Mouse (Mus musculus) megakaryocyte-erythroid progenitor cell, adult 5-6 weeks (primary cell): ENCODE results near the gene Snta1. TPM values are rescaled to one million over a fixed set of nuclear protein-coding genes. Genes with fewer than 3 reads are reported as not detected.
A peak's percentile ranks its signal among the peaks of the same experiment; 100 is the strongest.

Source experiments
- ATAC-seq: replicated peaks from 2 replicates; pipeline ENCODE4 v1.8.0; 2016; ENCODE audit warnings: mild to moderate bottlenecking, inconsistent platforms; ENCODE audit not compliant: severe bottlenecking, poor library complexity, low FRiP score, low TSS enrichment
- total RNA-seq, 2 experiments: library from RNA; stranded (forward) in 1 of 2; stranded (reverse) in 1 of 2; fragments of 200-1000, 215-1000 nt in 1 of 2; fragments of >200 nt in 1 of 2; fragmentation: Nextera tagmentation in 1 of 2; gene quantifications; 2 replicates each; pipeline ENCODE4 v1.2.3; 2014 to 2017

The Snta1 gene
- total RNA-seq (2014; fragmentation: Nextera tagmentation) (0.27 and 1.5 TPM in 2 replicates), total RNA-seq (2017) (0.76 TPM in 1 of 2 replicates, not detected in the other)

DNA sequence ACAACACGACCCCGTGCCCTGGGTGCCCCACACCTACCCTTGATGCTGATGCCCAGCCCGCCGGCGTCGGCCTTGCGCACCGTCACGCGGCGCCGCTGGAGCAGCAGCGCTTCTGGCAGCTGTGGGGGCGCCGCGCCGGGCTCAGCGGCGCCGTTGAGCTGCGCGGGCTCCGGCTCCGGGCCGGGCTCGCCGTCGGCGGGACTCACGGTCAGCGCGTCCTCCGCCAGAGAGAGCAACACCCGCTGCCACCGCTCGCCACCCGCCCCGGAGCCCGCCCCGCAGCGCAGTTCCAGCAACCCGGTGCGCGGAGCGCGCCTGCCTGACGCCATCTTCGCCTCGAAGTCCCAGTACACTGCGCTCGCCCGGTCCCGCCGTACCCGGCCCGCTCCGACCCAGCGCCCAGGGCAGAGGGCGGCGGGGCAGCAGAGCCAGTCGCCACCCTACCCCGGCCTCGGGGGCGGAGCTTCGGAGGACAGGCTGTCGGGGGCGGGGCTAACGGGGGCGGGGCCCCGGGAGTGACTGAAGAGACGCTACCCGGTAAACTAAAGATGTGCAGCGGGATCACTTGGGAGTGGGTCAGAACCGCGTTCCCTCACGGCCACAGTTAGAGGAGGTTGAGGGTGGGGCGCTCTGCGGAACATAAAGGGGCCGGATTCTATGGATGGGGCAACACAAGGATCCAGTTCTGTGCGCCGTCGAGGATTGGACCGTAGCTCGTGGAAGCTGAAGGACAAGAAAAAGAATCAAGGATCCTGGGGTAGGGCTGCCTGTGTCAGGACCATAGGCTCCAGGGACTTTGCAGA, at the start of gene Snta1:
Gene Snta1, minus strand, starts transcription at position 457 of the 803 bp plus-strand sequence.
- ATAC-seq: peak; percentile 83

GRCm38 (mm10) chr2:154456621-154457020, 48.7 kb upstream of the Snta1 start:
- ATAC-seq: no peak

DNA sequence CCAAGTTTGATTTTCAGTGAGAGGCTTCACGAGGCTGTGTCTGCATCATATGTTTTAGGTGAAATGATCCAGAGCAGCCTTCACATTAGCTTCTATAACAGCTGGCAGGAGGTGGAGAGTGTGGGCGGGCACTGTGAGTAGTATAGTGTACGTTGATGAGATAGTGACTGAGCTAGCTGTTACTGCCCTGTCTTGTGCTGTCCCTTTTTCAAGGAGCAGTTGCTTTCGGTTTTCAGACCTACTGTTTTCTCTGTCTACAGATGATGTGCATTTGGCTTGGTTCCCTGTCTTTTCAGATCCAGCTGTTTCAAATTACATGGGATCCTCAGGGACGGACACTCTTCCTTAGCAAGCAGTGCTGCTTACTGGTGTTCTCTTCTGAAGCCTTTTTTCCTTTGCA, 47.9 kb upstream of the Snta1 start:
- peak; percentile 79 for ATAC-seq

DNA sequence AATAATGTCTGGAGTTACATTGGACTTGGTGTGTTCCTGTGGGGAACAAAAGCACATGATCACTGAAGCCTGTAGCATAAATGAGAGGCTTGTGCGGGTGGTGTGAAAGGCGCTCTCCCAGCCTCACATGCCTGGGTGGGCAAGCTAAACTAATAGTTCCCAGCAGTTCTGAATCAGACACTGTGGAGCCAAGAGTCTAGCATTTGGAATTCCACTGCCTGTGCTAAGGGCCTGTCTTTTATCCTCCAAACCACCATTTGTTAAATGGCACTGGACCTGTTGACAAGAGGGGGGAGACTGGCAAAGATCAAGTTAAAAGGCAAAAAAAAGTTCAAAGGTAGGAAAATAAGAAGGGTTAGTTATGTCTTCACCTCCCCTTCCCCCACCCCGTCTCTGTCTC, 46.7 kb upstream of the Snta1 start:
- ATAC-seq: no peak

DNA sequence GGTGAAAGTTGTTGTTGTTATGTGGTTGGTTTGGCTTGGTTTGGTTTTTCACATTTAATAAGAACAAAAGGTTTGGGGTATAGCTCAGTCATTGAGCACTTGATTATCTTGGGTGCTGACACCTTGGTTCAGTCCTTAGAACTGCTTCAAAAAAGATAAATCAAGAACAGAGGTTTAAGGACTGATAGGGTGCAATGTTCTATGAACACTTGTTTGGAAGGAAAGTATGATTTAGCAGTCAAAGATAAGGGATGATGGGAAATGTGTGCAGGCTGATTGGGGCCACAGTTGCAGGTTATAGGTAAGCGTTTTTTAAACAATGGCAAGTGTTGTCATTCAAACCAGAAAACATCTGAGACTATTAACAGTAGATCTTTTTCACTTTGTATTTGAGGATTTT, 46.2 kb upstream of the Snta1 start:
- peak; percentile 79 for ATAC-seq

- ATAC-seq: no peak
These were observed 45.1 kb upstream of the Snta1 start for GRCm38 (mm10) chr2:154452951-154453350.

GRCm38 (mm10) chr2:154448633-154449032, 40.7 kb upstream of the Snta1 start:
- no peak for ATAC-seq

DNA sequence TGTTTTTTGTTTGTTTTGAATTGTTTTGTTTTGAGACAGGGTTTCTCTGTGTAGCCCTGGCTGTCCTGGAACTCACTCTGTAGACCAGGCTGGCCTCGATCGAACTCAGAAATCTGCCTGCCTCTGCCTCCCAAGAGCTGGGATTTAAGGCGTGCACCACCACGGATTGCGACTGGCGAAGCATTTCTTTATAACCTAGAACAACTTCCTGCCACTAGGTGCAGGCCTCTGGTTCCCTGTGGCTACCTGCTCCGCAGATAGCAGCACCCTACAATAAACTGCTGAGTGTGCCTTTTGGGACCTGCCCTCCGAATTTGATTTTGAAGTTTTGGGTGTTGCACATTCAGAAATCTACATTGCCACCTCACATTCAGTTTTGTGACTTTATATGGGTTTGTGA, 39.9 kb upstream of the Snta1 start:
- no peak for ATAC-seq

- no peak for ATAC-seq
These were observed 32.6 kb upstream of the Snta1 start for GRCm38 (mm10) chr2:154440453-154440852.

GRCm38 (mm10) chr2:154437191-154437527, 29.3 kb upstream of the Snta1 start:
- ATAC-seq: no peak

- ATAC-seq: peak; percentile 39
These were observed 28.7 kb upstream of the Snta1 start, which contains the start of gene Cbfa2t2 for GRCm38 (mm10) chr2:154436458-154437190. Cbfa2t2 (plus strand) TSS chr2:154436481.

- ATAC-seq: peak; percentile 98
These were observed 28.2 kb upstream of the Snta1 start for GRCm38 (mm10) chr2:154436076-154436457.

DNA sequence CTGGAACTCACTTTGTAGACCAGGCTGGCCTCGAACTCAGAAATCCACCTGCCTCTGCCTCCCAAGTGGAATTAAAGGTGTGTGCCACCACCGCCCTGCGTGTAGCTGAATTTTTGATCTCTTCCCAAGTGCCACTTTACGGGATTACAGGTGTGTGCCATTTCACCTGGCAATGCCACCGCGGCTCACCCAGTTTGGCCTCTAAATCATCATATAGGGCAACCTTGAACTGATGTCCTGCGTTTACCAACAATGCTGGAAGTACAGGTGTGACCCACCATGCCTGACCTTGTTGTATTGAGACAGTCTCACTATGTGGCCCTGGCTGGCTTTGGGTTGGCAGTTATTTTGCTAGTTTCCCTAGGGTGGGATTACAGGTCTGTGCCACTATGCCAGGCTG, 26.8 kb upstream of the Snta1 start:
- no peak for ATAC-seq

DNA sequence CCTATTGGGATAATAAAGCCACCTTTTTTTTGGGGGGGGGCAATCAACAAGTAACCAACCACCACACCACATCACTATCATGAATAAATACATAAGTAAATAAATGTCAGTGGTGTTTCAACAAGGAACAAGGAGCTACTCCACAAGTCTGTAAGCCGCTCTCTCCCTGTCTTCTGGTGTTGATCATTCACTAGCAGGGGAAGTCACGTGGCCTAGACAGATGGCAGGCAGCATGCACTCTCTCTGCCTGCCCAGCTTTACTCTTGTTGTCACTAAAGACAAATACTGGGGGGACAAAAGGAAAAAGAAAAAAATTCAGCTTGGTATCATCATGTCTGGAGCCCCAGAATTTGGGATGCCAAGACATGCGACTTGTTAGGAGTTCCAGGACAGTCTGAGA, 25.5 kb upstream of the Snta1 start:
- ATAC-seq: no peak

DNA sequence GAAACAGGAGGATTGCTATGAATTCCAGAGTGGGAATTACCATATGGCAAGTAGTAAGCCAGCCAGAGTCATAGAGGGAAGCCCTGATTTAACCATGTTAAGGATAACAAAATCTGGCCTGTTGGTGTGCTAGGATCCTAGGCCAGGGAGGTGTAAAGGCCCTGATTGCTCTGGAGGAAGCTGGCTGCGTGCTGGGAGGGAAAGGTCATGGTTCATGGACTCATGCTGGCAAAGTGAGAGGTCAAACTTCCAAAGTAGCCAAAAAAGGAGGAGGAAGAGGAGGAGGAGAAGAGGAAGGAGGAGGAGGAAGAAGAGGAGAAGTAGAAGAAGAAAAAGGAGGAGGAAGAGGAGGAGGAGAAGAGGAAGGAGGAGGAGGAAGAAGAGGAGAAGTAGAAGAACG, 24.8 kb upstream of the Snta1 start:
- no peak for ATAC-seq

DNA sequence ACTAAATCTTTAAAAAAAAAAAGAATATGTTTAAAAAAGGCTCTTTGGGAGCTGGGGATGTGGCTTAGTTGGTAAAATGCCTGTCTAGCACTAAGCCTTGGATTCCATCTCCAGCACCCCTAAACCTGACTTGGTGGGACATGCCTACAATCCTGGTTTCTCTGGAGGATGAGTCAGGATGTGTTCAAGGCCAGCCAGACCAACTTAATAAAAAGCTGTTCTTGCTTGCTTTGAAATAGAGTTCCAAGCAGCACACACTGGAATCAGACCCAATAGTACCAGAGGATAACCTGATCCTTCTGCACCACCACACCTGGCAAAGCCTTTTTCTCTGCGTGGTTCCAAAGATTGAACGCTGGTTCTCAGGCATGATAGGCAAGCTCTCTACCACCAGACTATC, 22.7 kb upstream of the Snta1 start:
- ATAC-seq: no peak

DNA sequence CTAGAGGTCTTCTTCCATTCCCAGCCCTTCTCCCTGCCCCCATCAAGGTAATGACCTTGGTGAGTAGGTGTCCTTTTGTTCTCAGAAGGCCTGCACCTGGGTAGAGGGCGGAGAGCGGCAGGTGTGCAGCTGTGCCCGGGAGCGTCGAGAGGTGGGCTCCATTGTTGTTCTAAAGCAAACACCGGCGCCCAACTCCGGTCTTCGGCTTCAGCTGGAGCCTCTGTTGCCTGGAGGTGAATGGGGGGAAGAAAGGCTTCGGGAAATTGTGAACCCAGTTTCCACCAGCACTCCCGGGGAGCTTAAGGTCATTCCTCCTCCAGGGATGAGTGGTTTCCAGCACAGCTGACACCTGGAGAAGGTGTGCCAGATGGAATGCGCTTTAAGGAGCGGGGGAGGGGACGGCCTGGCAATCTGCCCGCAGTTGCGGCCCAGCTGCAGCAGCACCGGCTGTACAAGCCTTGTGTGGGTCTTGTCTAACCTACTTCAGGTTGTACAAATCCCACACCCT, 20.0 kb upstream of the Snta1 start:
- no peak for ATAC-seq

DNA sequence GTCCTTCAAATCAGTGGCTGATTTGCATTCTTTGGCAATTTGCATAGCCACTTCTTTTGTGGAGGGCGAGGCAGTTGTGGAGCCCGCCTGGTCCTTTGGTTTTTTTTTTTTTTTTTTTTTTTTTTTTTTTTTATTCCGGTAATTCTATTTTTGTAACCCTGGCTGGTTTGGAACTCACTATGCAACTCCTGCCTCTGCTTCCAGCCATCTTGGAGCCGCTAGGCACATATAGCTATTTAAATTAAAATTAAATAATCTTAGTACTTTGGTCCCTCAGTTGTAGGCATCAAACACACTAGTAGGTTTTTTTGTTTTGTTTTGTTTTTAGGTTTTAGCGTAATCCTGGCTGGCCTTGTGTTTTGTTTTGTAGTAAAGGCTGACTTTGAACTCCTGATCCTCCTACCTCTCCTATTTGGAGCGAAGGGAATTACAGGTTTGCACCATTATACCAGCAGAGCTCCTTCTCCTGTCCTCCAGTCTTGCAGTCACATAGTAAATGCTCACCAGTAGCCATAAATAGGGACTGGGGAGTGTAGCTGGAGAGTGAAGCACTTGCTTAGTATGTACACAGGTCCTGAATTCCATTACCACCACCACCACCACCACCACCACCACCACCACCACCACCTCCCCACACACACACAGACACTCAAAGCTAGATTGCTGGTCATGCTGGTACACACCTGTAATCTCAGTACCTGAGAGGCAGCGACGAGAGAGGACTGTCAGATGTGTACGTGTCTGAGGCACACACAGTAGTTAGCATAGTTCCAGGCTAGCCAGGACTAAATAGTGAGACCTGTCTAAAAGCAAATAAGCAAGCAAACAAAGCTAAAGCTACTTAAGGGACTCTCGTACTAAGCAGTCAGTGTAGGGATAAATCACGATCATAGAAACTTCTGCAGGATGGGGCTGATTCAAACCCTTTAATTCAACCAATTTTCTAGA, 19.3 kb upstream of the Snta1 start:
- ATAC-seq: no peak

DNA sequence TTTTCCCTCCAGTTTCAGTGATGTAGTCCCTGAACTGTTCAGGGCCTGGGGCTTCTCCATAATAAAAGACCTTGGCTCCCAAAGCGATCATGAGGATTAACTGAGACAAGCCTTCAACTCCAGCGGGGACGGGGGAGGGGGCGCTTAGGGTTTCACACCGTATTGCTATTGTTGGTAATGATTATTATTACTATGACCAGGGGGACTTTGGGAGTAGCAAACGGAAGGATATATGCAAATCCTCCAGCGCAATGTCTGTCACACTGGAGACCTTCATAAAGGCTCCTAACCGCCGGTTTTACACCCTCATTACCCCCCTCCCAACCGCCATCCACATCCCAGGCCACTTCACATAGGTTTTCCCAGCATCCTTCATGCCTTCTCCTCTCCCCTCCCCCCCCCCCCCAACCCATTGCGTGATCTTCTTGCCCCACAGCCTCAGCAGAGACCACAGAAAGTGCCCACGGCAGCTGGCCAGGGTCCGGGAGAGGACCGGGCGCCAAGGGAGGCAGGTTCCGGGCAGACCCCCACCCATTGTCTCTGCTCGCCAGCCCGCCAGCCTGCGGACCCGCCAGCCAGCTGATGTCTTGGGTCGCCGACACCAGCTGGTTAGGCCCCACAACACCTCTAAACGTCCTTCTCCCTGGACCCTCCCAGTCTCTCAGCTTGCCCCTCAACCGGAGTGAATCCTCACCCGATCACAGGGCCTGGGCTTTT, 18.4 kb upstream of the Snta1 start:
- ATAC-seq: no peak
